Mouse (Mus musculus) E14TG2a.4 (cell line): ENCODE results near the gene Fryl.

Experiments used
- CTCF ChIP-seq: conservative IDR thresholded peaks from 2 replicates; pipeline ENCODE4 v1.5.1; 2014; ENCODE audit warnings: low read length
- NANOG ChIP-seq: IDR thresholded peaks from 2 replicates; pipeline ENCODE4 v1.6.1; 2014; ENCODE audit warnings: borderline replicate concordance, low read length, mixed read lengths
- POU5F1 ChIP-seq: IDR thresholded peaks from 2 replicates; pipeline ENCODE4 v1.6.1; 2014; ENCODE audit warnings: low read length, borderline replicate concordance

DNA sequence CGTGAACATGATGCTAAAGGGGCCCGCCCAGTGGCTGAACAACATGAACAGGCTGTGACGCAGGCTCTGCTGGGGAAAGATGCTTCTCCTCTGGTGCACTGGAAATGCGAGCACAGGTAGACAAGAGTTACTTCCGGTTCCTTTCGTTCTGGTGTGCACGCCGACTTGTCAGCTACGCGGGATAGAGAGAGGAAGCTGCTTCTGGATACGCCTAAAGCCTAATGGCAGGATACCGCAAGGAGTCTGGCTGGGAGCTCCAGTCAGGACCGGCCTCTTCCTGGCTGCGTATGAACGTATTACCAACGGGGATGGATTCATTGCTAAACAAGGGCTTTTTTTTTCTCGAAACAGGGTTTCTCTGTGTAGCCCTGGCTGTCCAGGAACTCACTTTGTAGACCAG lies 167.3 kb downstream of the Fryl start:
- TF ChIP-seq CTCF (no peak), POU5F1 (no peak), NANOG (no peak)
